Mouse (Mus musculus): Measurements from ENCODE around the gene Tcam1.

Gene Tcam1

DNA sequence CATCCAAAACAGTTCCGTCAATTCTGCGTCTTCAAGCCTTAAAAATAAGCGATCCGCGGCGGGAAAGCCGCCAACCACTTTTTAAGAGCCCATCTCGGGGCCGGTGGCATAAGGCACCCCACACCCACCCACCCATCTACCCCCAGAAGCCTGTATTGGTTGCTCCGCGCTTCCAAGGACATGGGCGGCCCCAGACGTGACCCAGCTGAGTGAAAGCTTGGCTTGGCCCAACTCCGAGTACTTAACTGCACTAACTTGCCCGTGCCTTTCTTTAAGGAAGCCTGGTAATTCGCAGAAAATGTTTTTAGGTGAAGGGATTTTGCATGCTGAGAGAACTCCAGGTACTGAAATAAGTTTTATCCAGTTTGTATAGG lies 3.2 kb upstream of the Tcam1 start:
- no peak for DNase-seq (ENCODE audit: low spot score in 2 of 2)

DNA sequence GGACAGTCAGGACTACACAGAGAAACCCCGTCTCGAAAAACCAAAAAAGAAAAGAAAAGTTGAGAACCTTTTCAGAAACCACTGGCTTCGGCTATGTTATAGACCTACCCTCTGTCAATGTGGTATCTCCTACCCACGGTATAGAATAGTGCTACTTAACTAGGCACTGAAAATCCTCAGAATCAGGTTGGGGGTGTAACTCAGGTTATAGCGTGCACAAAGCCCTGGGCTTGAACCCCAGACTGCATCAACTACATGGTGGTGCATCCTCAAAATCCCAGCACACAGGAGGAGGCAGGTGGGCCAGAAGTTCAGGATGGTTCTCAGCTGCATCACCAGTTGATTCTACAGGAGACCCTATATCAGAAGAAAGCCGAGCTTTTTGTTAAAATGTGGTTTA lies 2.7 kb upstream of the Tcam1 start:
- DNase-seq (ENCODE audit: low spot score in 2 of 2), result no peak

DNA sequence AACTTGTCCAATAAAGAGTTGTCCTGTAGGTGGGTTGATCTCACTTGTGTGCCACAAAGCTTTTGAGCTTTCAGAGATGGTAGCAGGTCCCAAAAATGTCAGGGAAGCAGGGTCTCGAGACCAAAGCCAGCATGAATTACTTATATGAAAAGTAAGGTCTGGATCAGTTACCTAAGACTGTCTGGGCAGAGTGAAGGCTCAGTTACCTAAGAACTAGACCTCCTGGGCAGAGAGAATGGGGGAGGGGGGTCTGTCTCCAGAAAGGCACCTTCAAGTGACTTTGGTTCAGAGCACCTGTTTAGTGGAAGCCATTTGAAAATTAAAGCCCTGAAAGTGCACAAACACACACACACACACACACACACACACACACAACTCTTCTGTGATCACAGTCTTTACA lies 2.1 kb upstream of the Tcam1 start:
- DNase-seq (ENCODE audit: low spot score in 2 of 2), result no peak

DNA sequence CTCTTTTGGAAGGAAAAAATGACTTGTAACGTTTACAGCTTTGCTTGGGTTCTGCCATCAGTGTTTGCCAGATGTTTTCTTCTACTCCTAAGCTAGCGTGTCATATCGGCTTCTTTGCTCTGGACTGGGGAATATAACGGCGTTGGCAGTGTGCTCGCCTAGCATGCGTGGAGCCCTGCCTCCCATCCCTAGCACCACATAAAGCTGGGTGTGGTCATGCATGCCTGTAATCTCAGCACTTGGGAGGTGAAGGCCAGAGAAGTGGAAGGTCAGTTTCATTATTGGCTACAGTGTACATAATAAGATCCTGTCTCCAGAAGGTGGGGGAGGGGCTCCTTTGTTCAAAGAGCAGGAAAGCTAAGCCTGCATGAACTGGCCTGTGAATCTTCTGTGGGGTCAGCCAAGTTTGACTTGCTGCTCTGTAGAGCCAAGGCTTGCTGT lies 1.5 kb upstream of the Tcam1 start:
- no peak for DNase-seq (ENCODE audit: low spot score in 2 of 2)

DNA sequence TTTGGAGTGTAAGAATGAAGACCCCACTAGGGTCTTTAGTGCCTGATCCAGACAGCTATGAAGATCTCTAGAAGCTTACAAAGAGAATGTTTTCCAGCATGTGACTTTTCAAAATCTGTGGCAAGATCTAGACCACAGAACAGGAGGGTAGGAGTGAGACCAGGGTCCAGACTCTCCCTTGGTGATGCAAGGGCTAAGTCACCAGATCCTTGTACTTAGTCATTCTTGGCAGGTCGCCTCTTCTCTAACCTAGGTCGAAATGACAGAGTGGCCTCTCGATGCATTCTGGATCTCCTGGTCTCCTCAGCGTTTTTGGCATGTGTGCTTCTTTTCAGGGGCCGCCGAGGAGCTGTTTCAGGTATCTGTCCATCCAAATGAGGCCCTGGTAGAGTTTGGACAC lies 6.0 kb downstream of the Tcam1 start:
- no peak for DNase-seq (ENCODE audit: low spot score in 2 of 2)

DNA sequence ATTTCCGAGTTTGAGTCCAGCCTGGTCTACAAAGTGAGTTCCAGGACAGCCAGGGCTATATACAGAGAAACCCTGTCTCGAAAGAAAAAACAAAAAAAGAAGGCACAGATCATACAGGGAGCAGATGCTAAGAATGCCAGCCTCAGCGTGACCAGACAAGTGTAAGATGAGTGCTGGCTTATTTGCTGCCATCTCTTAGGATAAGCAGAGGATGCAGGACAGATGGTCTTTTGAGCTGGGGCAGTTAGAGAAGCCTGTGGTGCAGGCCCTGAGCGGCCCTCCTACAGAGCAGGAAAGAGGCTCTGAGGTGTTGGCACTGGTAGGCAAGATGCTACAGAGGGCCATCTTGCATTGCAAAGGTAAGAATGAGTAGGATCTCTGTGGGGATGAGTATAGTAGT lies 6.9 kb downstream of the Tcam1 start:
- no peak for DNase-seq (ENCODE audit: low spot score in 2 of 2)

DNA sequence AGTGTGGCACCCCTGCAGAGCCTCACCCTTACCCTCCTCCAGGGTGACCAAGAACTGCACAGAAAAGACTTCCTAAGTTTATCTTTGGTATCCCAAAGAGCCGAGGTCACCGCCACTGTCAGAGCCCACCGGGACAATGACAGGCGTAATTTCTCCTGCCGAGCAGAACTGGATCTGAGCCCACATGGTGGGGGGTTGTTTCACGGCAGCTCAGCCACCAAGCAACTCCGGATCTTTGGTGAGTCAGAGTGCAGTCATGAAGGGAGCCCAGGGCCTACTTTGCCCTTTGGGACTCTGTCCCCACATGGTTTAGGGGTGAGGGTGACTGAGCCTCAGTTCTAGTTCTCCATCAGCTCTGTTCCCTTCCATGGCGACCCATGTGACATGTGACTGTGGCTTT lies 7.7 kb downstream of the Tcam1 start:
- no peak for DNase-seq (ENCODE audit: low spot score in 2 of 2)

DNA sequence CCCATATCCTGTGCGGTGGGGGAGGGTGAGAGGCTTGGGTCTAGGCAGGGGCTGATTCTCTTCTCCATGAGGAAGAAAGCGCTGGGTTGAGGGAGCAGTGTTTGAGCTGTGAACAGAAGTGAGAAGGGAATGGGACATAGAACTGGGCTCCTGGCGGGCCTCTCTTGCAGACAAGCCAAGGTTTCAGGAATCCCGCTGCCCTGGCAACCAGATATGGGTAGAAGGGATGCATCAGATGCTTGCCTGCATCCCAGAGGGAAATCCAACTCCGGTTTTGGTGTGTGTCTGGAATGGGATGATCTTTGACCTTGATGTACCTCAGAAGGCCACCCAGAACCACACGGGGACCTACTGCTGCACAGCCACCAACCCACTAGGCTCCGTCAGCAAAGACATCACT lies 9.7 kb downstream of the Tcam1 start:
- no peak for DNase-seq (ENCODE audit: low spot score in 2 of 2)

DNA sequence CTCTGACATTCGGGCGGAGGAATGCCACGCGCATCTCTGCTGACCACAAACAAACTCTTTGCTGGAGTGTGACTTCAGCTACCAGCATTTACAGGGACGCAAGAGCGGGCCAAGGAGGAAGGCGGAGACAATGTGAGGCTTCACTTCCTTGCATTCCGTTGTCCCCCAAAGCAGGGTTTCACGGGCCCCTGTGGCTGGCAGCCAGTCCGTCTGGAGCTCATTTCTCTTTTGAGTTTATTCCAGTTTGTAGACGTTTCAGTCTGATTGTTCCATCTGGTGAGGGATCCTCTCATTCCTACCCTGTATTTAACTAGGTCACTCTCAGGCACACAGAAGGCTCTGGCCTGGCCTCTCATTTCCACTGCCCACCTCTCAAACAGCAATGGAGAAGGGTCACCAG lies 10.5 kb downstream of the Tcam1 start:
- no peak for DNase-seq (ENCODE audit: low spot score in 2 of 2)

DNA sequence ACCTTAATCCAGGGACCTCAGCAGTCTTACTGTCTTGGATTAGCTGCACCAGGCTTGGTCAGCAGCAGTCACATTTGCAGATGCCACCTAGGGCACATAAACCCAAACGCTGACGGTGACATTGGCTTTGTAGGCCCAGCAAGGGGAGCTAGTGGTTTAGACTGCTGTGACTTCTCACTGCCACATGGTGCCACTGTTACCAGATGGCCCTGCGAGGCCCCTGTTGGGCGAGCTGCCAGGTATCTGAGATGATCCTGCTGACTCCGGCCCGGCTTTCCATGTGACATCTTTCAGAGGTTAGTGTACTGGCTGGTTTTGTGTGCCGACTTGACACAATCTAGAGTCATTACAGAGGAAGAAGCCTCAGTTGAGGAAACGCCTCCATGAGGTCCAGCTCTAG lies 12.9 kb downstream of the Tcam1 start:
- no peak for DNase-seq (ENCODE audit: low spot score in 2 of 2)

DNA sequence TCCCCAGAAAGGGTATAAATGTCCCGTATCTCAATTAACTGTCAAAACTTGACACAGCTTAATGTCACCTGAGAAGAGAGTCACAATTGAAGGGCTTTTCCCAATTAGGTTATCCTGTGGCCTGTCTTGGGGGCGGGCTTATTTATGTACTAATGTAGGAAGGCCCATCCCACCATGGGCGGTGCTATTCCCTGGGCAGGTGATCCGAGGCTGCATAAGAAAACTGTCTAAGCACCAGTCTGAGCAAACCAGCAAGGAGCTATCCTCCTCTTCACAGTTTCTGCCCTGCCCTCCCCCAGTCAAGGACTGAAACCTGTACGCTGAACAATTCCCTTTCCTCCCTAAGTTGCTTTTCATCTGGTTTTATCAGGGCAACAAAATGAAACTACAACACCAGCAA lies 13.9 kb downstream of the Tcam1 start:
- DNase-seq (ENCODE audit: low spot score in 2 of 2), result no peak

DNA sequence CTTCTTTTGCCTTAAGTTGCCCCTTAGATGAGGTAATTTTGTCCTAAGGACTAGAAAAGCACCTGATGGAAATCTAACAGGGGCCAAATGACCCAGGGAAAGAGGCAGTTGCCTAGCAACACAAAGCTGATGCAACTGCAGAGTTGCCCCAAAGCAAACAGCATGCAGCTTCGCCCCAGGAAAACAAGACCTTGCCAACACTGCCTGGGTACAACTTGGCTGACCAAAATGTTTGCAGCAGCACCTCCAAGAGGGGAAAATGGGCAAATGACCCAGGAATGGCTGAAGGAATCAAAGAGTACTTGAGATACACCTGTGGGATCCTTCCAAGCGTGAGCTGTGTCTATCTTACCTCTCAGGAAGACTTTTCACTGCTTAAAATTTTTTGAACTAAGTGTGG lies 15.4 kb downstream of the Tcam1 start:
- DNase-seq (ENCODE audit: low spot score in 2 of 2), result no peak

DNA sequence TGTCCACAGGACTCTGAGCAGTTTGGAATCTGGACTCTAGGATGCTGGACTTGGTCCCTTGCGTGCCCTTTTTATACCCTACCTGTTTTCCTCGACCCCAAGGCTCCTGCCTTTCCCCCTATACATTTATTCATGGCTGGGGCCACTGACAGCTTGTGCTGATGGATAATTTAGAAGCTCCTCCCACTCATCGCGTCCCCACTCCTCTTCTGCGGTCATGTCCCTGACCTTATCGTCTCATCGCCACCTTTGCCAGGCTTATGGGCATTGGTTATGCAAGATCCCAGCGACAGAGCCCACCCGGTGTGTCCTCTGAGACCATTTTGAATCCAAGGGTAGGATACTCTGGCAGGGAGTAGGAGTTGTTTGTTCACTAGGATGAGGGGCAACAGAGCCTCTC lies 25.3 kb downstream of the Tcam1 start, which contains the start of gene Gh:
Gh (minus strand) TSS at position 101 of the 400 bp plus-strand sequence.
- DNase-seq (ENCODE audit: low spot score in 2 of 2), result no peak

DNA sequence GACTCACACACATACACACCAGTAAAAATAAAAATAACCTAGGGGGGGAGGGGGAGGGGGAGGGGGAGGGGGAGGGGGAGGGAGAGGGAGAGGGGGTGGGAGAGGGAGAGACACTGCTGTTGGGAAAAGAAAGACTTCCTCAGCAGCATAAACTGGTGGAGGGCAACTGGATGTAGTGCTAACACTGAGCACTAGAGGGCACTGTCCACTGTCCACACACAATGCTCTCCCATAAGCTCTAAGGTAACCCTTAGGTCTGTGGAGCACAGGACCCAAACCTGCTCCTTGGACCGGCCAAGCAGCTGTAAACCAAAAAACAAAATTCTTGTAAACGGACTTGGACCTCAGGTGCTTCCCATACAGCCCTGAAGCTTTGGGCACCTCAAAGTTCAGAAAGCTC lies 26.2 kb downstream of the Tcam1 start:
- DNase-seq (ENCODE audit: low spot score in 2 of 2), result no peak

DNA sequence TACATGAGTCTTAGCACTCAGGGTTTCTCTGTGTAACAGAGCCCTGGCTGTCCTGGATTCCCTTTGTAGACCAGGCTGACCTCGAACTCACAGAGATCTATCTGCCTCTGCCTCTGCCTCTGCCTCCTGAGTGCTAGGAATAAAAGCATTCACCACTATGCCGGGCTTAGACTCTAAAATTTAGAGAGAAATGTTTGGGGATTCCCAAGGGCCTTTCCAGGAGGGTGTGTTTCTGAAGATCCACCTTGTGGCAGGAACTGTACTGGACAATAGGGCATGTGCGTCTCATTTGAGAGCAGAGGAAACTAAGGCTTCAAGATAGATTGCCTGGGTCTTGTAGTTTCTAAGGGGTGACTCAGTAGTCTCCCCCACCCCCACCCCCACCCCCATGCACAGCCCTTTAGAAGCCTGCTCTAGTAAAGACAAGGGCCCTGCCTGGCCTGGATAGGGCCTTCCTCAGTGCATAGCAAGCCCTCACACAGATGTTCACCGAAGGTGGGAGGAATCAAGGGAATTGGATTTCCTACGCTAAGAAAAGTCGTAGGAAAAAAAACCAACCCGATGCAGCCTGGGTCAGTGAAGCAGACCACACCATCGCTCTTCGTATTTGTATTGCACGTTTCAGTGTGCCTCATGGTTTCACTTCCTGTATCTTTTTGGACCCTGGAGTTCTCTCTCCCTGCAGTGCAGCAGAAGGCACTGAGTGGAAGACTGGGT lies 29.0 kb downstream of the Tcam1 start:
- no peak for DNase-seq (ENCODE audit: low spot score in 2 of 2)

DNA sequence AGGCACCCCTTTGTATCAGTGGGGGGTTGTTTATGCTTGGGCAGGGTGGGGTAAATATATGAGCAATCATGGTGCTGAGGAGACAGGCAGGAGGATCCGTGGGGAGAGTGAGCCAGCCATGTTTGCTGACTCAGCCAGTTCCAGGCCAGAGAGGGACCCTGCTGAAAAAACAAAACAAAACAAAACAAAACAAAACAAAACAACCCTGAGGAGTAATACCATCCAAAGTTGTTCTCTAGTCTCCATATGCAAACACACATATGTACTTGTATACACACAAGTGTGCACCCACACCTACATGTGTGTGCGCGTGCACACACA lies 29.6 kb downstream of the Tcam1 start:
- DNase-seq (ENCODE audit: low spot score in 2 of 2), result no peak

DNA sequence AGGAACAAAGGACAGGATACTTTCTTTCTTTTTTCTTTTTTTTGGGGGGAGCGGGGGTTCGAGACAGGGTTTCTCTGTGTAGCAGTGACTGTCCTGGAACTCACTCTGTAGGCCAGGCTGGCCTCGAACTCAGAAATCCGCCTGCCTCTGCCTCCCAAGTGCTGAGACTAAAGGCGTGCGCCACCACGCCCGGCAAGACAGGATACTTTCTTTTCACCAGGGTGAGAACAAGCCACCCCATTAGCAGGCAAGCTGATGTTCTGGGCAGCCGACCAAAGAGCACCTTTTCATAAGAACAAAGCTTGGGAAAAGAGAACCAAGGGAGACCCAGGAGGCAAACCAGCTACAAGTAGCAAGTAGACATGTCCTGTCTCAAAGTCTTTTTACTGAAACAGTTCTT lies 30.3 kb downstream of the Tcam1 start:
- no peak for DNase-seq (ENCODE audit: low spot score in 2 of 2)

DNA sequence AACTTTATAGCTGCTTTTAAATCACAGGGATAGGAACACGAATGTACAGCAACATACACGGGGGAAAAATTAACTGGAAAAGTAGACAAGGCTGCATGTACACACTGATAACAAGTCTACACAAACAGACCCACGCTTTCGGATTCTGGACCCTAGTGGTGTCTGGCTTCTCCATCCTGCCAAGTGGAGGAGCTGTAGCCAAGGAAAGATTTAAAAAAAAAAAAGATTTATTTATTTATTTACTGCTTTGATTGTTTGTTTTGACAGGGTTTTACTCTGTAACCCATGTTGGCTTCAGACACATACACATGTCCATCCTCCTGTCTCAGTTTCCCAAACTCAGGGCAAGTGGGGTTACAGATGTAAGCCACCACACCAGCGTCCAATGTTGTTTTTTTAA lies 31.0 kb downstream of the Tcam1 start:
- DNase-seq (ENCODE audit: low spot score in 2 of 2), result no peak

DNA sequence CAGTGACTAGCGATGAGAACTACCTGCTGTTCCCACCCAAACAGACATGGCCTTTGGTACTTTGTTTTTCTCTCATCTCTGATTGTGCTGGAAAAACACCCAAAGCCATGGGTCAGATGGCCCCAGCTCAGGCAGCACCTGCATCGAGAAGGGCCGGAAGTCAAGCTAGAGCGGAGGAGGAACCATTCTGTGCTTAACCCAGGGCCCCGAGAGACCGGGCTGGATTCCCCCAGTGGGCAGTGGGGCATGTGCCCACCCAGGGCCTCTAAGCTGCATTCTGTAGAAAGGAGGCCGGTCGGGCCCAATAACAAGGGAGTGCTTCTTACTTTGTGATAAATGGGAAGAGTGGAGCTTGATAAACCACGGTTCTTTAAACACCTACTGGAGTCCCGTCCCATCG lies 31.7 kb downstream of the Tcam1 start:
- DNase-seq (ENCODE audit: low spot score in 2 of 2), result no peak

DNA sequence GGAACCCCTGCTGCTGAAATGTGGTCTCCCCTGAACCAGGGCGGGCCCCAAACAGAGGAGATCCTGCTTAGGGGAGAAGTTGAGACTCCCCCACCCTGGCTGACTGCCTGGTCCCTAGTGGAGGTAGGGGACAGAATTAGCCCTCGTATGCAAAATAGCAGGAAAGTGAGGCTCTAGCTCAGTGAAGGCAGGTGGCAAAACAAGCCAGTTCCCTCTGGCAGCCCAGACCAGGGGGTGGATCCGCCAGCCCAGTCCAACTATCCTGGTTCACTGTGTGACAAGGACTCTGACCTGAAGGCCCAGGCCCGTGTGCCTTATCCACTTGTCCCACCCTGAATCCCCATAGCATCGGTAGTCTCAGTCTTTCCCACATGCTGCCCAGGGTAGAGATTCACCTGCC lies 33.7 kb downstream of the Tcam1 start:
- no peak for DNase-seq (ENCODE audit: low spot score in 2 of 2)

DNA sequence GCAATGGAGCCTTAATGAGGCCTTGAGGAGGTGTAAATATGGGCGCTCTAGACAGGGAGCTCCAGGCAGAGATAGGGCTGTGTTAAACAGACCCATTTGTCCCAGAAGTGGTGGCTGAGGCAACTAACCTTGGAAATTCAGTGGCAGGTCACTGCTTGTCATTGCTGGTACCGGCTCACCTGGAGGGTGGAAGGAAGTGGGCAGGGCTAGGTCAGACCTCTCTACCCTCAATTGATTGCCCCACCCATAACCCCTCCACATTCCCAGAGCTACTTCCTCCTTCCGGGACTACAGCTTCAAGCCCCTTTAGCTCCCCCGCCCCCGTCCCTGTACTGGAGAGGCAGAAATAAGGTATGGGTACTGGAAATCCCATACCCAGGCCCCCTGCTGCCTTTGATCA lies 37.1 kb downstream of the Tcam1 start:
- no peak for DNase-seq (ENCODE audit: low spot score in 2 of 2)

DNA sequence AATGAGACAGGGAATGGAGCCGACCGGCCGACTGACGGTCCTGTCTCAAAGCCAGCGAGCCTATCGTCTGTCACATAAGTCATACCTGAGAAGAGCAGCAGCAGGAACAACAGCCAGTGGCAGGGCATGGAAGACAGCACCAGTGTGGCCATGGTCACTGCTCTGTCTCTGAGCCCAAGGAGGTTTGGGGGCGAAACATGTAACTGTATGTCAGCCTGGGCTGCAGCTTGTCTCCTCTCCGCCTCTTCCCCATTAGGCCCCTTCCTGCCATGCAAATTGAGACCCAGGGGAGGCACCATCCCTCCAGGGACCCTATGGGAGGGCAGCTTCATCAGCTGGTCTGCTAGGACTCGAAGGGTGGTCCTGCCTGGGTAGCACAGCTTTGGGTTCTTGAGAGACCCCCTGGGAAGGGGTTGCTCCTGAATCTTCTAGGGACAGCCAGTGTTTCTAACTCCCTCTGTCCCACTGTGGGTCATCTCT lies 37.9 kb downstream of the Tcam1 start, which contains the start of gene Cd79b:
Cd79b (minus strand) TSS at position 430 of the 480 bp plus-strand sequence.
- no peak for DNase-seq (ENCODE audit: low spot score in 2 of 2)

DNA sequence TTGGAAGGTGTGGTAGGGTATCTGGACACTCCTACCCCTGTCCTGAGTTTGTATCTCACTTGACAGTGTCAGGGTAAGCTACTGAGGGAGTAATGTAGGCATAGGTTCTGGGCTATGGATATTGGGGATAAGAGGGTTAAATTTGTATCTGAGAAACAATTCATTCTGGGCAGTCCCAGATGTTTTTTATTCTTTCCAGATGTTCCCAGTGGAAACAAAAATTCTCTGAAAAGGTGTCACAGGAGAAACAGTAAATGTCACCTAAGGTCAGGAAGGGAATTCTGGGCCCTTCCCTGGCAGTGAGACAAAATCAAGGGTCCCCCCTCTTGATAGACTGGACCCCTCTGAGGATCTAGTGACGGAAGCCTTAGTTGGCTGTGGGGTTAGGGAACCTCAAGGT lies 39.9 kb downstream of the Tcam1 start:
- DNase-seq (ENCODE audit: low spot score in 2 of 2), result no peak

DNA sequence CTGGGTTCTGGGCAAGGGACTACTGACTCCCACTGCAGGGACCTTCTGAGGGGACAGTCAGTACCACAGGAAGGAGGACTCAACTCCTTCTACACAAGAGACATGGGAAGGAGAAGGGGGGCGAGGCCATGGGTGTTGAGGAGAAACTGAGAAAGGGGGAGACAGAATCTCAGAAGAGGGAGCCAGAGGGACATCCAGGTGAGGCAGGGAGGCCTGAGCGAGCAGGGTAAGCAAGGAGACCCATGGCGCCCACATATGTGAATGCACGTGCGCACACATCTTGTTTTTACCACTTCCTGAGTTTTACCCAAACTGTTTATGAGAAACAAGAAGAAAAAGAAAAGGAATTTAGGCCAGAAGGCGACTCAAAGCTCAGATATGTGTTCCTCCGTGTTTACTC lies 41.3 kb downstream of the Tcam1 start:
- DNase-seq (ENCODE audit: low spot score in 2 of 2), result no peak

All from frontal cortex, postnatal 10 days (tissue).